Mouse (Mus musculus): Measurements from ENCODE around the gene Kcnh4.

DNA sequence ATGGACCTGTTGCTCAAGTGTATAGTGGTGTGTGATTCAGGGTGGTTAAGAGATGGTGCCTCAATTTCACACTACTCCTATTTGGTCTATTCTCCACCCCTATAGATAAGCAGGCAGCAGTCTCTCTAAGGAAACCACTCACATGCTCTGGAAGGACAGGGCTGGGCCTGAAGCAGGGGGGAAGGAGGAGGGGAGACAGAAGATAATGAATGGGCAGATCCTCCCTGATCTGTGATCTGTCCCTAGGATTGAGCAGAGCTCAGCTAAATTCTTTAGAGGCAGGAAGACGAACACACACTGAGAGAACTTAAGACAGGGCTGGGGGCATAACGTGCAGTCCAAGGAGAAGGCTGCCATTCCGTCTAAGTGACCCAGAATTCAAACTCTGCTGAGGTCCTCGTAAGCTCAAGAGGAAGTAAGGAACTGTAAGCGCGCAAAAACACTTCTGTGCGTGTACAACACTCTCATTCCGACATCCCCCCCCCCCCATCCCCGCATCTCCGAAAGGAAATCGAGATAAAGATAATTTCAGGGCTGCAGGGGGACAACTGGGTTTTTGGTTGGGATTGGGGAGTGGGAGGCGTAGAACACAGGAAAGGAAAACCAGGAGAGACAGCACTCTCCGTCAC is 22.5 kb downstream of the Kcnh4 start:
- TF ChIP-seq CTCF (IDR thresholded peaks at IDR 0.05) (no peak), POLR2A (IDR thresholded peaks at IDR 0.05; ENCODE audit: insufficient read depth, low read depth, low read length) (no peak), EP300 (IDR thresholded peaks at IDR 0.05; ENCODE audit: insufficient read depth, low read depth, low read length) (no peak)
